Mouse (Mus musculus) midbrain, embryonic 15.5 days (tissue): ENCODE results near the gene Ehbp1. TPM values are rescaled to one million over a fixed set of nuclear protein-coding genes. Genes with fewer than 3 reads are reported as not detected.

ENCODE experiments used
- ATAC-seq: fragments of 200-750 bp; cut with Nextera tagmentation; replicated peaks from 2 replicates; pipeline ENCODE4 v1.8.0; 2017; ENCODE audit warnings: moderate TSS enrichment
- H3K27ac ChIP-seq: fragments of 300-500 bp; sonication (generic); 2 replicates; pipeline ENCODE4 v1.5.1; 2015; ENCODE audit warnings: mild to moderate bottlenecking, inconsistent platforms
- H3K27me3 ChIP-seq: fragments of 300-500 bp; sonication (generic); replicated peaks from 2 replicates; pipeline ENCODE4 v1.6.1; 2015; ENCODE audit warnings: inconsistent platforms
- H3K36me3 ChIP-seq: fragments of 300-500 bp; sonication (generic); replicated peaks from 2 replicates; pipeline ENCODE4 v1.6.1; 2015; ENCODE audit warnings: inconsistent platforms
- H3K4me1 ChIP-seq: fragments of 300-500 bp; sonication (generic); 2 replicates; pipeline ENCODE4 v1.6.1; 2015; ENCODE audit warnings: inconsistent platforms
- H3K4me2 ChIP-seq: fragments of 300-500 bp; sonication (generic); 2 replicates; pipeline ENCODE4 v1.6.1; 2015; ENCODE audit warnings: inconsistent platforms, mild to moderate bottlenecking, moderate library complexity
- H3K4me3 ChIP-seq: fragments of 300-500 bp; sonication (generic); 2 replicates; pipeline ENCODE4 v1.5.1; 2015; ENCODE audit warnings: mild to moderate bottlenecking, inconsistent platforms
- H3K9ac ChIP-seq: fragments of 300-500 bp; sonication (generic); 2 replicates; pipeline ENCODE4 v1.6.1; 2015; ENCODE audit warnings: mild to moderate bottlenecking, inconsistent platforms
- H3K9me3 ChIP-seq: fragments of 300-500 bp; sonication (generic); 2 replicates; pipeline ENCODE4 v1.6.1; 2016; ENCODE audit warnings: inconsistent platforms
- WGBS: fragments of 180-500 bp; shearing (Covaris S2); methylation state at CpG from one replicate; pipeline ENCODE4 v1.1.7; 2015; ENCODE audit warnings: mixed read lengths; 5-methylcytosine and 5-hydroxymethylcytosine counted together
- polyA plus RNA-seq: library from polyadenylated mRNA; unstranded; fragments of >200 nt; fragmentation: Nextera tagmentation; extraction: Ambion mirVana; gene quantifications from 2 replicates; pipeline ENCODE4 v1.2.1, GENCODE M21; 2015

Ehbp1 gene
- polyA plus RNA-seq, 1 experiment from 2014 or later: 26.1 TPM

- WGBS: 1% methylated on average over 49 of the region's 59 CpGs
Measured at GRCm38 (mm10) chr11:22001321-22002061, 340.6 kb downstream of the Ehbp1 start.

GRCm38 (mm10) chr11:22000316-22001076 is 341.6 kb downstream of the Ehbp1 start:
- H3K4me2 ChIP-seq: peak overlapping the region; percentile 61
- peaks cover 44% of the 10 kb centered on the region for H3K27me3 ChIP-seq
- H3K4me3 ChIP-seq: peak overlapping the region; percentile 50
- H3K27ac ChIP-seq: peak overlapping the region; percentile 82
- no peaks in the 10 kb centered on the region for H3K9me3 ChIP-seq
- 4% methylated on average over 47 of the region's 48 CpGs for WGBS
- H3K4me1 ChIP-seq: peaks cover 49% of the 10 kb centered on the region
- peak overlapping the region; percentile 33 for H3K9ac ChIP-seq
- ATAC-seq: no peak
- H3K36me3 ChIP-seq: no peaks in the 10 kb centered on the region

More at GRCm38 (mm10) chr11:22001321-22002061, 340.6 kb downstream of the Ehbp1 start:
- peak overlapping the region; percentile 42 for H3K9ac ChIP-seq
- no peaks in the 10 kb centered on the region for H3K9me3 ChIP-seq
- H3K4me3 ChIP-seq: peak overlapping the region; percentile 50
- peak; percentile 86 for ATAC-seq
- H3K4me1 ChIP-seq: peaks cover 41% of the 10 kb centered on the region
- peak overlapping the region; percentile 61 for H3K4me2 ChIP-seq
- H3K27ac ChIP-seq: peak overlapping the region; percentile 82
- H3K27me3 ChIP-seq: peaks cover 50% of the 10 kb centered on the region
- H3K36me3 ChIP-seq: no peaks in the 10 kb centered on the region

GRCm38 (mm10) chr11:21999396-22000315 is 342.4 kb downstream of the Ehbp1 start:
- 11% methylated on average over 31 of the region's 31 CpGs for WGBS
- no peak for ATAC-seq

DNA sequence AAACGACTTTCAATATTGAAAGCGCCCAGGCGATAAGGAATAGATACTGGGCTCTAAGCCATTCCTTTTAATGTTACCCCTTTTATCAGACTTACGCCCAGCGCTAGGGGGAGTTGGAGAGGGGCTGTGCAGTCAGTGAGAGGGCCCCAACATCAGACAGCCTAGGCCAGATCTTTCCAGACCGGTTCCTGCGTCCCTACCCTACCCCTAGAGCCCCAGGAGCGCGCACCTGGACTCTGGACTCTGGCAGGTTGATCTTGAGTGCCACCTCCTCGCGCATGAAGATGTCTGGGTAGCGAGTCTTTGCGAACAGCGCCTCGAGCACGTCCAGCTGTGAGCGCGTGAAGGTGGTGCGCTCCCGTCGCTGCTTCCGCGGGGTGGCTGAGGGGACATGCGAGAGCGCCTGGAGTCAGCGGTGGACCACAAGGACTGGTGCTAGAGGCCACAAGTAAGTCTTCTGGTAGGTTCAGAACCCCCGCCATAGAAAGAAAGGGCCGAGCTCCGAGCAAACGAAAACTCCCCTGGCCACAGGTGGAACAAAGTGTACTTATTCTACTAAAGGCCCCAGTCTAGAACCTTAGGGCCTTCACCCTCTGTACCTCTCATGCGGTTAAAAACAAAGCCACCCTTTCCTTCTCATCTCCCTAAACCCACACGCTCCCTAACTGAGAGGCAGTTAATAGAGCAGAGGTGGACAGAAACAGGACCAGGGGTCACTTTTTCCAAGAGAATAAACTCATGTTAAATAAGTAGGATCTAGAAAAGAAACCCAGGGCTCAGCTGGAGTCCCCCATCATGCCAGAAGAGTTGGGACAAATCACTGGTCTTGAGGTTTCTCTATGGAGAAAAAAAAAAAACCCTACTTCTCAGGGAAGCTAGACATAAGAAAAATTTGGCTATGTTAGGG is 343.7 kb downstream of the Ehbp1 start:
- H3K9me3 ChIP-seq: no peaks in the 10 kb centered on the region
- H3K36me3 ChIP-seq: no peaks in the 10 kb centered on the region
- peak overlapping the region; percentile 61 for H3K4me2 ChIP-seq
- no peak overlapping the region for H3K9ac ChIP-seq
- peaks cover 34% of the 10 kb centered on the region for H3K27me3 ChIP-seq
- H3K4me3 ChIP-seq: peak overlapping the region; percentile 50
- ATAC-seq: no peak
- H3K4me1 ChIP-seq: peaks cover 44% of the 10 kb centered on the region
- no peak overlapping the region for H3K27ac ChIP-seq
- WGBS: 16% methylated on average over 32 of the region's 32 CpGs

More at GRCm38 (mm10) chr11:21999396-22000315, 342.4 kb downstream of the Ehbp1 start:
- Histone ChIP-seq H3K36me3 (no peaks in the 10 kb centered on the region), H3K4me1 (peaks cover 47% of the 10 kb centered on the region), H3K27ac (0 out of 2 replicates have a peak overlapping the region, but pooled peaks have one; percentile 82), H3K4me3 (peak overlapping the region; percentile 50), H3K4me2 (peak overlapping the region; percentile 61), H3K9ac (peak overlapping the region; percentile 33), H3K9me3 (no peaks in the 10 kb centered on the region), H3K27me3 (peaks cover 40% of the 10 kb centered on the region)

DNA sequence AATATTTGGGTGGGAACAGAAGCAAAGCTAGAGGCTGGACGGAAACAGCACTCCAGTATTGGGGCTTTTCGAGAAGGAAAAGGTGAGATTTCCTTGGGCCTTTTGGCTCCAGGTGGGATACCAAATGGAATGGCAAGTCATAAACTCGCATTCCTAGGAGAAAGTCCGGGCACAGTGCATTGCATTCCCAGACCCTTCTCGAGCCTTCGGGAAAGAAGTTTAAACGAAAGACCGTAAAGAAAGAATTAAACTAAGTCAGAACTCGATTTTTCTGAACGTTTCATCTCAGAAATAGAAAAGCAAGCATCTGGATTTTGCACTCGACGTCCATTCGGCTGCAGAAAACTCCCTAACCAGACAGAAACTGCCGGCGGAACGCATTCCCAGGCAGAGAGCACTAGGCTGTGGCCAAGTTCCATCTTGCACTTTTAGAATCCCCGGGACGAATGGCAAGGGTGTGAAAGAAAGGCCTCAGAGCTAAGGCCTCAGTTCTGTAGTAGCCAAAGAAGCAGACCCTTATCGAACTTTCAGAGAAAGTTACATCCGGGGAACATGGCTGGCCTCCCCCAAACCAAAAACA is 344.4 kb downstream of the Ehbp1 start:
- no peak for ATAC-seq
- Histone ChIP-seq H3K4me1 (peaks cover 48% of the 10 kb centered on the region), H3K4me3 (peak overlapping the region; percentile 50), H3K27ac (peak overlapping the region; percentile 37), H3K9ac (no peak overlapping the region), H3K36me3 (no peaks in the 10 kb centered on the region), H3K4me2 (peak overlapping the region; percentile 61), H3K9me3 (no peaks in the 10 kb centered on the region), H3K27me3 (peaks cover 35% of the 10 kb centered on the region)
- WGBS: 8% methylated on average over 20 of the region's 20 CpGs

DNA sequence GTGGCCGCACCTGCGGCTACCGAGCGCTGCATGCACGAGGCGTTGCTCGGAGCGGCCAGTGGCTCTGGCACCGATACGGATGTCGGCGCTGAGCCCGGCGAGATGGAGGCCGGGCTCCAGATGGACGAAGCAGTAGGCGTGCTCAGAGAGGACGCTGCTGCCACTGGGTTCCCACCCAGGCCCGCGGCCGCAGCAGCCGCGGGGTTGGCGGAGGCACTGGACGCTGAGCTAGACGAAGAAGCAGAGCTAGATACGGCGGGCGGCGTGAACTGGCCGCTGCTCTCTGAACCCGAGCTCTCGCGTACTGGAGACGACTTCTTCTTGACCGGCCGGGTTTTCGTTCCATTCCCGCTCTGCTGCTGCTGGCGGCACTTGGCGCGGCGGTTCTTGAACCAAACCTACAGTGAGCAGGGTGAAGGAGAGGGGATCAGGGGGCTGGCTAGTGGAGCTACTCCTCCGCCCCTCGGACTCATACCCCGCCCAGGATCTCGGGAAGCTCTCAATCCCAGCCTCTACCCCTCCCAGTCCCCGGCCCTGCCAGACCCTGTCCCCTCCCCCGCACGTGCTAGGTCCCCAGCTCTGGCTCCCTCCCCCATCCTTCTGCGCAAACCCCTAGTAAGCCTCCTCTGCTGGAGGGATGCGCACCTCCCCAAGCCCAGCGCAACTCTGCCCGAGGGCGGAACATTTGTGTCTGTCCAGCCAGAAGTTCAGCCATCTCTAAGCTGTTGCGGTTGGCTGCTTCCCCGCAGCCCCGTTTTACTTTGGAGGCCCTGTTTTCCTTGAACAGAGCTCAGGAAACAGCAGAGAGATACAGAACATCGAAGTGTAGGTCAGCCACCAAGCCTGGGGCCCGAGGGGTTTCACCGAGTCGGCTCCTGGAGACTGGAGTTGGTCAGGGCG is 345.2 kb downstream of the Ehbp1 start:
- no peaks in the 10 kb centered on the region for H3K9me3 ChIP-seq
- peak overlapping the region; percentile 36 for H3K9ac ChIP-seq
- H3K36me3 ChIP-seq: no peaks in the 10 kb centered on the region
- peak overlapping the region; percentile 50 for H3K4me3 ChIP-seq
- H3K4me1 ChIP-seq: peaks cover 43% of the 10 kb centered on the region
- 1% methylated on average over 63 of the region's 63 CpGs for WGBS
- peaks cover 37% of the 10 kb centered on the region for H3K27me3 ChIP-seq
- peak overlapping the region; percentile 37 for H3K27ac ChIP-seq
- peak overlapping the region; percentile 61 for H3K4me2 ChIP-seq
- peak; percentile 34 for ATAC-seq

- 16% methylated on average over 13 of the region's 13 CpGs for WGBS
- Histone ChIP-seq H3K4me3 (peak overlapping the region; percentile 50), H3K4me2 (peak overlapping the region; percentile 61), H3K9me3 (no peaks in the 10 kb centered on the region), H3K4me1 (peaks cover 37% of the 10 kb centered on the region), H3K9ac (peak overlapping the region; percentile 36), H3K27ac (peak overlapping the region; percentile 37), H3K27me3 (peaks cover 39% of the 10 kb centered on the region), H3K36me3 (no peaks in the 10 kb centered on the region)
- ATAC-seq: peak; percentile 17
Measured at GRCm38 (mm10) chr11:21996325-21996647, 345.8 kb downstream of the Ehbp1 start.

DNA sequence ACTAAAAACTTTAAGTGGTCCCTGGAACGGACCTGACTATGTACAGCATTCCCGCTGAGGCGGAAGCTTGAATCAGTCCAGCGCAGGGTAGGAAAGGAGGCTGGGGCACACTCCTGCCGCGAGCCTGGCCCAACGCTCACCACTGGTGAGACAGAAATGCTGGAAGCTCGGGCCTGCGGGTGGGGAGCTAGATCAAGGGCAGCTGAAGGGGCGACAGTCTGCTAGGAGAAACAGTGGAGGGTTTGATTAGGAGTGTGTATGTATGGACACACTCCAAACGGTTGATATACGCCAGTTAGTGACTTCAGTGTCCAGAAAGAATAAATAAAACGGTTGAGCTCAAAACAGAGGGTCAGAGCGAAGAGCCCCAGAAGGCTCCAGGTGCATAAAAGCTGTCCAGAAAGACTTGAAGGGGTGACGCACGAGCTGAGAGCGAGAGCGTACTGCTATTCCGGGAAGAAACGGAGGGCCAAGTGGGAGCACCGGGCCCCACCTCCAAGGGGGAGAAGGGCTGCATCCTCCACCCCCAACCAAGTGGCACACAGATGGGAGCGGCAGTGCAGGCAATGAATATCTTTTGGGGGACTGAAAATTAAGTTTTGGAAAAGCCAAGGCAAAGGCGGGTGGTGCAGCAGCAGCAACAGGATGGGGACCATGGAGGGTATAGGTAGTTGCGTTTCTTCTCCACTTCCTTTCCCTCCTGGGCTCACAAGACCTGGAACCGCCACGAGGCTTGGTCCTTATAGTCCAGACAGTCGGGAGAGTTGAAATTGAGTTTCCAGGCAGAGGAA is 346.4 kb downstream of the Ehbp1 start:
- H3K4me1 ChIP-seq: peaks cover 31% of the 10 kb centered on the region
- H3K4me2 ChIP-seq: peak overlapping the region; percentile 61
- no peaks in the 10 kb centered on the region for H3K36me3 ChIP-seq
- H3K27ac ChIP-seq: peak overlapping the region; percentile 37; the same call in 1 of the 2 replicates
- H3K4me3 ChIP-seq: peak overlapping the region; percentile 50
- H3K27me3 ChIP-seq: peaks cover 40% of the 10 kb centered on the region
- WGBS: 15% methylated on average over 27 of the region's 27 CpGs
- H3K9me3 ChIP-seq: no peaks in the 10 kb centered on the region
- H3K9ac ChIP-seq: no peak overlapping the region; the same call in 1 of the 2 replicates
- ATAC-seq: no peak

- no peaks in the 10 kb centered on the region for H3K9me3 ChIP-seq
- peak overlapping the region; percentile 35 for H3K4me2 ChIP-seq
- peaks cover 29% of the 10 kb centered on the region for H3K4me1 ChIP-seq
- peaks cover 36% of the 10 kb centered on the region for H3K27me3 ChIP-seq
- WGBS: 8% methylated on average over 34 of the region's 34 CpGs
- ATAC-seq: no peak
- peak overlapping the region; percentile 8; the same call in 1 of the 2 replicates for H3K4me3 ChIP-seq
- peak overlapping the region; percentile 58; the same call in 1 of the 2 replicates for H3K27ac ChIP-seq
- H3K36me3 ChIP-seq: no peaks in the 10 kb centered on the region
- no peak overlapping the region for H3K9ac ChIP-seq
Measured at GRCm38 (mm10) chr11:21994377-21995370, 347.4 kb downstream of the Ehbp1 start.
